Mouse (Mus musculus) hindbrain, embryonic 15.5 days (tissue): ENCODE measurements around the gene Abcg8. TPM values are rescaled to one million over a fixed set of nuclear protein-coding genes. Genes with fewer than 3 reads are reported as not detected.

Source experiments
- ATAC-seq: fragments of 200-750 bp; cut with Nextera tagmentation; 2 replicates; pipeline ENCODE4 v1.8.0; 2017; ENCODE audit warnings: low read depth, moderate number of reproducible peaks, moderate TSS enrichment; ENCODE audit not compliant: low FRiP score
- H3K27ac ChIP-seq: fragments of 300-500 bp; sonication (generic); replicated peaks from 2 replicates; pipeline ENCODE4 v1.5.1; 2015; ENCODE audit warnings: mild to moderate bottlenecking, inconsistent platforms
- H3K27me3 ChIP-seq: fragments of 300-500 bp; sonication (generic); 2 replicates; pipeline ENCODE4 v1.6.1; 2015; ENCODE audit warnings: control low read depth, inconsistent platforms
- H3K36me3 ChIP-seq: fragments of 300-500 bp; sonication (generic); 2 replicates; pipeline ENCODE4 v1.6.1; 2015; ENCODE audit warnings: control low read depth, inconsistent platforms
- H3K4me1 ChIP-seq: fragments of 300-500 bp; sonication (generic); replicated peaks from 2 replicates; pipeline ENCODE4 v1.6.1; 2015; ENCODE audit warnings: control low read depth, inconsistent platforms
- H3K4me2 ChIP-seq: fragments of 300-500 bp; sonication (generic); 2 replicates; pipeline ENCODE4 v1.6.1; 2015; ENCODE audit warnings: moderate library complexity, mild to moderate bottlenecking, inconsistent platforms
- H3K4me3 ChIP-seq: fragments of 300-500 bp; sonication (generic); 2 replicates; pipeline ENCODE4 v1.5.1; 2015; ENCODE audit warnings: mild to moderate bottlenecking, inconsistent platforms
- H3K9ac ChIP-seq: fragments of 300-500 bp; sonication (generic); 2 replicates; pipeline ENCODE4 v1.6.1; 2015; ENCODE audit warnings: inconsistent platforms
- H3K9me3 ChIP-seq: fragments of 300-500 bp; sonication (generic); 2 replicates; pipeline ENCODE4 v1.6.1; 2016; ENCODE audit warnings: control low read depth, inconsistent platforms
- WGBS: fragments of 180-500 bp; shearing (Covaris S2); methylation state at CpG from one replicate; pipeline ENCODE4 v1.1.7; 2015; 5-methylcytosine and 5-hydroxymethylcytosine counted together
- polyA plus RNA-seq: library from polyadenylated mRNA; unstranded; fragments of >200 nt; fragmentation: Nextera tagmentation; extraction: Ambion mirVana; gene quantifications from 2 replicates; pipeline ENCODE4 v1.2.1, GENCODE M21; 2015

Gene Abcg8
- polyA plus RNA-seq, result 0.10 and 0.13 TPM in 2 replicates

DNA sequence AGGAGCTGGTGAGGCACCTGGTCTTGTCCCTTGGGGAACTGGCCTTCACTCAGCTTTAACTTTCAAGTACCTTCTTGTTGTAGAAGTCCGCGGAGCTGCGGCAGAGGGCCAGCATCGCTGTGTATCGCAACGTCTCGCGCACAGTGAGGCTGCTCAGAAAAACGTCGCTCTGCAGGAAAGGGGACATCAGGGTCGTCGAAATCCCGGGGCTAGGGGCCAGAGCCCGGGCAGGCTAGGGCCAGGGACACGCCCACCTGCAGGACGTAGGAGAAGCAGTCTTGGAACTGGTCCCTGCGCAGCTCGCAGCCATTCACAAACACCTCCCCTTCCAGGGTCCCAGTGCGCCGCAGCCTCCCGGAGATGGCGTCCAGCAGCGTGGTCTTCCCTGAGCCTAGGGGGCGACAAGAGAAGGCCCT is at the start of gene Abcg8:
Gene Abcg8, plus strand, starts transcription at position 352 of the 416 bp plus-strand sequence.
- peaks cover 7% of the 10 kb centered on the region; the same call in 1 of the 2 replicates for H3K4me1 ChIP-seq
- no peak within 1 kb of the TSS for H3K27ac ChIP-seq
- peak; percentile 40; the same call in 1 of the 2 replicates for ATAC-seq
- H3K9ac ChIP-seq, result peak within 1 kb of the TSS; percentile 14; the same call in 1 of the 2 replicates
- no peaks in the 10 kb centered on the region for H3K9me3 ChIP-seq
- no peaks in the 10 kb centered on the region for H3K36me3 ChIP-seq
- WGBS, result under 1% methylated on average over 24 of the region's 24 CpGs
- H3K4me3 ChIP-seq, result peak within 1 kb of the TSS; percentile 36
- peak within 1 kb of the TSS; percentile 58 for H3K4me2 ChIP-seq
- H3K27me3 ChIP-seq, result peaks cover 6% of the 10 kb centered on the region; the same call in 1 of the 2 replicates

- Histone ChIP-seq H3K4me1 (peaks cover 14% of the 10 kb centered on the region), H3K4me2 (peak overlapping the region; percentile 72), H3K36me3 (no peaks in the 10 kb centered on the region), H3K4me3 (peak overlapping the region; percentile 76), H3K9me3 (no peaks in the 10 kb centered on the region), H3K9ac (peak overlapping the region; percentile 67; the same call in 1 of the 2 replicates), H3K27ac (peak overlapping the region; percentile 85), H3K27me3 (no peaks in the 10 kb centered on the region)
- WGBS, result 28% methylated on average over 9 of the region's 9 CpGs
- ATAC-seq, result peak; percentile 59; the same call in 1 of the 2 replicates
These were observed 49.2 kb upstream of the Abcg8 start for GRCm38 (mm10) chr17:84626857-84627305.

DNA sequence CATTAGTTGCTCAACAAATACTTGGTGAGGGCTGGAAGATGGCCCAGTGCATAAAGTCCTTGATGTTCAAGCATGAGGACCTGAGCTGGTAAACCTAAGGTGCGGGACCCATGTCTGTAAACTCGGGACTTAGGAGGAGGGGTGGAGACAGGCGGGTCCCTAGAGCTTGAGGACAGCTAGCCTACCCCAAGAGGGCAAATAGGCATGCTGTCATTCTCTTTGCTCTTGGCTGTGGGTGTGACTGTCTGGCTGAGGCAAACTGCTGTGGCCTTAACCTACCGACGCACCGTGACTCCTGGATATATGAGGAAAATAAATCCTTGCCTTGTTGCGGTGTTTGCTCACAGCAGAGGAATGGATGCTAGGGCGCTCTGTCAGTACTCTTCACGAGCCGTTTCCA is 48.4 kb upstream of the Abcg8 start:
- Histone ChIP-seq H3K9me3 (no peaks in the 10 kb centered on the region), H3K36me3 (no peaks in the 10 kb centered on the region), H3K4me1 (peaks cover 14% of the 10 kb centered on the region), H3K27ac (no peak overlapping the region), H3K4me3 (no peak overlapping the region), H3K27me3 (no peaks in the 10 kb centered on the region), H3K9ac (no peak overlapping the region), H3K4me2 (no peak overlapping the region; the same call in 1 of the 2 replicates)
- 92% methylated on average over 10 of the region's 10 CpGs for WGBS
- ATAC-seq, result no peak

DNA sequence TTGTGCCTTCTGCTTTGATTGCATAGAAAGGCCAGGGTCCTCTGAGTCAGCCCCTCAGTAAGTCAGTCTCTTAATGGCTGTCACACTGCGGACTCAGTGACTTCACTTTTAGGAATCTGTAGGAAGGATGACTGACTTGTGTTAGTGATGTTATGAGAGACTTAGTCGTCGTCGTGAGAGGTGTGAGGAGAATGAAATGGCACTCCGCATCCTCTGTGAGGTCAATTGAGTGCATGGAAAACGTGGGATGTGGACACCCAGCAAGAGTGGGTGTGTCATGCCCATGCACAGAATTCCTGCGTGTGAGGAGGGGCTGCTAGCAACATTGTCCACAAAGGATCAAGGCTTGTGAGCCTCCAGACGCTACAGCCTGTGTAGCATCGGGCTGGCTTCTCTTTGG is 47.5 kb upstream of the Abcg8 start:
- Histone ChIP-seq H3K4me1 (peaks cover 14% of the 10 kb centered on the region), H3K36me3 (peaks cover 3% of the 10 kb centered on the region; the same call in 1 of the 2 replicates), H3K9ac (no peak overlapping the region), H3K4me3 (no peak overlapping the region), H3K9me3 (no peaks in the 10 kb centered on the region), H3K4me2 (no peak overlapping the region), H3K27me3 (no peaks in the 10 kb centered on the region), H3K27ac (no peak overlapping the region)
- WGBS, result 88% methylated on average over 9 of the region's 9 CpGs
- no peak for ATAC-seq

DNA sequence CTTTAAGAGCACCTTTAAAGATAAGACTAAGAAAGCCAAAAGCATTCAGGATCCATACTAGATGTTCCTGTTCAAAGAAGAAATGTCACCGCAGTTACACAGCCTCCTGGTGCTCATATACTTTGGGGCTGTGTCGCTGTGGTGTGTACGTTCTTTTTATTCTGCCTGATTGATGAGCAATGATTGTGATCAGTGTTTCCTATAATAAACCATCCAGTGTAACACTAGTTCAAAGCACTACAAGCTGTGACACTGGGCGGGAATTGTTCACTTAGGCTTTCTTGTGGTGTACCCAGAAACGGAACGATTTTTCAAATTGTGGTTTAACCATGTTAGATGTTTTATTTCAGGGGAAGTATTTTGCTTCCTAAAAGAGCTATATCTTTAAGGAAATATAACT is 44.3 kb upstream of the Abcg8 start:
- H3K27me3 ChIP-seq, result no peaks in the 10 kb centered on the region
- peaks cover 3% of the 10 kb centered on the region; the same call in 1 of the 2 replicates for H3K36me3 ChIP-seq
- 84% methylated on average over 6 of the region's 6 CpGs for WGBS
- H3K27ac ChIP-seq, result no peak overlapping the region
- no peak for ATAC-seq
- no peak overlapping the region for H3K4me2 ChIP-seq
- H3K4me1 ChIP-seq, result peaks cover 10% of the 10 kb centered on the region
- H3K4me3 ChIP-seq, result no peak overlapping the region
- H3K9me3 ChIP-seq, result no peaks in the 10 kb centered on the region
- no peak overlapping the region for H3K9ac ChIP-seq

DNA sequence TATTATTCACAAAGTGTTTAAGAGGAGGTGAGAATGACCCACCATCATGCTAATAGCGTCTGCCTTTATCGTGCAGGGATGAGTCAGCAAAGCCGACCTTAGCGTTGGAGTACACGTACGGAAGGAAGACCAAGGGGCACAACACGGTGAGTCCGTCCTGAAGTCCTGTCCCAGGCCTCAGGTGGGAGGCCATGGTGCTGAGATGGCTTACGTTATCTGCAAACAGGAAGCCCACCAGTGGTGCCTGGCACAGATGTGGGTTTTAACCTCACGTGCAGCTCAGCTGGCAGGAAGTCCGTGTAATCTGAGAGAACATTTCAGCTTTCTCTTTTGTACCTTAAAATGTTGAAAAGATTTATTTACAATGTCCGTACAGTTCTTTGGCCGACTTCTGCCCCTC is 42.7 kb upstream of the Abcg8 start:
- peaks cover 3% of the 10 kb centered on the region; the same call in 1 of the 2 replicates for H3K36me3 ChIP-seq
- WGBS, result 88% methylated on average over 13 of the region's 13 CpGs
- no peaks in the 10 kb centered on the region for H3K27me3 ChIP-seq
- H3K27ac ChIP-seq, result no peak overlapping the region
- no peak for ATAC-seq
- H3K9ac ChIP-seq, result no peak overlapping the region
- H3K9me3 ChIP-seq, result no peaks in the 10 kb centered on the region
- H3K4me1 ChIP-seq, result no peaks in the 10 kb centered on the region
- H3K4me3 ChIP-seq, result no peak overlapping the region
- no peak overlapping the region for H3K4me2 ChIP-seq

GRCm38 (mm10) chr17:84636328-84636727 is 39.8 kb upstream of the Abcg8 start:
- Histone ChIP-seq H3K4me1 (no peaks in the 10 kb centered on the region), H3K4me3 (no peak overlapping the region), H3K4me2 (no peak overlapping the region), H3K27me3 (no peaks in the 10 kb centered on the region), H3K9me3 (no peaks in the 10 kb centered on the region), H3K27ac (no peak overlapping the region), H3K36me3 (peaks cover 3% of the 10 kb centered on the region; the same call in 1 of the 2 replicates), H3K9ac (no peak overlapping the region)
- WGBS, result 56% methylated on average over 8 of the region's 8 CpGs
- no peak for ATAC-seq

- Histone ChIP-seq H3K4me2 (no peak overlapping the region), H3K27me3 (no peaks in the 10 kb centered on the region), H3K4me1 (no peaks in the 10 kb centered on the region), H3K36me3 (peaks cover 3% of the 10 kb centered on the region; the same call in 1 of the 2 replicates), H3K9ac (no peak overlapping the region), H3K27ac (no peak overlapping the region), H3K9me3 (no peaks in the 10 kb centered on the region), H3K4me3 (no peak overlapping the region)
- no peak for ATAC-seq
- WGBS, result 98% methylated on average over 6 of the region's 6 CpGs
These were observed 38.1 kb upstream of the Abcg8 start for GRCm38 (mm10) chr17:84637971-84638370.

GRCm38 (mm10) chr17:84639796-84640378 is 36.2 kb upstream of the Abcg8 start:
- WGBS, result 54% methylated on average over 10 of the region's 10 CpGs
- no peak overlapping the region for H3K4me3 ChIP-seq
- no peak overlapping the region for H3K4me2 ChIP-seq
- ATAC-seq, result no peak
- H3K27me3 ChIP-seq, result no peaks in the 10 kb centered on the region
- no peaks in the 10 kb centered on the region for H3K36me3 ChIP-seq
- H3K27ac ChIP-seq, result no peak overlapping the region
- no peaks in the 10 kb centered on the region for H3K9me3 ChIP-seq
- no peak overlapping the region for H3K9ac ChIP-seq
- no peaks in the 10 kb centered on the region for H3K4me1 ChIP-seq

DNA sequence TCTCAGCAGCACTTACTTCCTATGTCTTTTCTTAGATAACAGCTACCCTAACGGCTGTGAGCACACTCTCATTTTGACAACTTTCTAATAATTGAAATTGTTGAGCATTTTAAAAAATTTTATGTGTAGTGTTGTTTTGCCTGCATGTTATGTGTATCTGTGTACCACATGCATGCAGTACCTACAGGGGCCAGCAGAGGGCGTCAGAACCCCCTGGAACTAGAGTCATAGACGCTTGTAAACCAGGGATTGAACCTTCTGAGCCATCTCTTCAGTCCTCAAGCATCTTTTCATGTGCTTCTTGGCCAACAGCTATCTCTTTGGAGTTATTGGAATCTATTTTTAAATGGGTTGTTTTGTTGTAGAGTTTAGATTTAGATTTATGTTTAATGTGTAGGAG is 34.2 kb upstream of the Abcg8 start:
- no peak overlapping the region for H3K9ac ChIP-seq
- no peak overlapping the region for H3K4me3 ChIP-seq
- H3K4me1 ChIP-seq, result no peaks in the 10 kb centered on the region
- H3K9me3 ChIP-seq, result no peaks in the 10 kb centered on the region
- no peaks in the 10 kb centered on the region for H3K27me3 ChIP-seq
- no peak overlapping the region for H3K27ac ChIP-seq
- no peak for ATAC-seq
- H3K4me2 ChIP-seq, result no peak overlapping the region
- WGBS, result 36% methylated on average over 3 of the region's 3 CpGs
- no peaks in the 10 kb centered on the region for H3K36me3 ChIP-seq

DNA sequence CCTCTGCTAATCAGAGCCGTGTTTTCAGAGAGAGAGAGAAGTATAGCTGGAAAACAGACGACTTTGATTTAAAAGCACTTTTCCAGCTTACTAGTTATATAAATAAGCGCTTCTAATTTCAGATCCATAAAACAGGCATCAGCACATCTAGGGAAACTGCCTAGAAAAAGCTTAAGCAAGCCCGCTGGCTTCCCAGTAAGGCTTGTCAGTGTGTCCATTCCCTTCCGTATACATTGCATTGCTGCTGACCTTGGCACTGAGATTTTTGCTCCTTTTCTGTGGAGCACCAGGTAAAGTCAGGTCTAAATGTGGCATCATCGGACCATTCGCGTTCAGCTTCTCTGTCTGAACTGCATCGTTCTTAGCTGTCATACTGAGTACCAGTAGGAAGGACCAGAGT is 33.8 kb upstream of the Abcg8 start:
- Histone ChIP-seq H3K9ac (no peak overlapping the region), H3K4me1 (no peaks in the 10 kb centered on the region), H3K4me2 (no peak overlapping the region), H3K27ac (no peak overlapping the region), H3K36me3 (no peaks in the 10 kb centered on the region), H3K4me3 (no peak overlapping the region), H3K9me3 (no peaks in the 10 kb centered on the region), H3K27me3 (no peaks in the 10 kb centered on the region)
- 90% methylated on average over 9 of the region's 9 CpGs for WGBS
- no peak for ATAC-seq

DNA sequence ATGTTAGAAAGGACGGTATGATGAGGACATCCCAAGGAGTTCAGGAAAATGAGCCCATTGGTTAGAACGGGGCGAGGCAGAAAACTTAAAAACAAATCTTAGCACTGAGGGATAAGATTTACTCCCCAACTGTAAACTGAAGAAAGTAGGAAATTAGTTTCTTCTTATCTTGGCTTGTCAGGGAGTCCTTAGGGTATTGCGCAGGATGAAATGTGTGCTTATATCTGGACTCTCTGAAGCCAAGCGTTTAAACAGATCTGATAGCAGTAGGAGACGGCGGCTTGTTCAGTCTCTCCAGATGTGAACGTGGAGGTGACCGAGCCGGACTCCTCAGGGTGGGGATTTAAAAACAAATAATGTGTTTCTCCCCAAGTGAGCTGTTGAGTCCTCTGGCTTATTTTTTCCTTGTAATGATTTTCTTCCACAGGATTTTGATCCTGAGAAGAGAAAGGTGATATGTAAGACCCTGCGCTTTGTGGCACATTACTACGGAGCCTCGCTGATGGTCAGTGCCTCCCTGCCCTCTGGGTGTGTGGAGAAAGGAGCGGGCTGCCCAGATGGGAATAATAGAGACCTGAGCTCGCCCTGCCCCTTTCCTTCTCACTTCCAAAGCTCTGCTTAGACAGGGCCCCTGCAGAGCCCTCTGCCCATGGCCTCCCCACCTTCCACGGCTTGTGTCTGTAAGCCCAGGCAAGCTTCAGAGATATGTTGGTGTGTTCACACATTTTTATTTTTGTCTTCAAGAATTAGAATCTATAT is 31.6 kb upstream of the Abcg8 start:
- no peaks in the 10 kb centered on the region for H3K36me3 ChIP-seq
- H3K4me1 ChIP-seq, result no peaks in the 10 kb centered on the region
- no peaks in the 10 kb centered on the region for H3K27me3 ChIP-seq
- H3K9me3 ChIP-seq, result no peaks in the 10 kb centered on the region
- ATAC-seq, result no peak
- H3K27ac ChIP-seq, result no peak overlapping the region
- no peak overlapping the region for H3K4me3 ChIP-seq
- no peak overlapping the region for H3K4me2 ChIP-seq
- H3K9ac ChIP-seq, result no peak overlapping the region
- 64% methylated on average over 16 of the region's 16 CpGs for WGBS
